ENCODE assay signal across 9 mouse cellular contexts in the genomic region with DNA sequence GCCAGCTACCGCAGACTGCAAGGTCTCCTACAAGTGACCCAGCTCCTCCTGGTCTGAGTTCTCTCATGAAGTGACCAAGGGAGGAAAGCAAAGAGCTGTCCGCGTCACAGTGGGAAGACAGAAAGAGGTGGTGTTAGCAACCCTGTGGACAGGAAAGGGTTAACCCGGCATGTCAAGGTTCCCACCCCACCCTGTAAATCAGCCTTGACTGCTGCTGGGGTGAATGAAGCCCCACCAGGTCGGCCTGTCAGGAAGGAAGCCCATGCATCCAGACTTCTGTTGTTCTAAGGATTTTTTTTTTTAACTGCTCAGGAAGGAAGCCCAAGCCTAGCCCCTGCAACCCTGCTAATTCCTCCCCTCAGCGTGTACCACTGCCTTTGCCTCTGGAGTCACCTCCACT. TPM values are rescaled to one million over a fixed set of nuclear protein-coding genes. Genes with fewer than 3 reads are reported as not detected.
A peak's percentile ranks its signal among the peaks of the same experiment; 100 is the strongest.
DNase-seq lines count a peak whose midpoint lies in the region; ATAC-seq lines count a peak whose summit lies in the region.
"Had no signal": no experiment of that assay in that cellular context is flagged by ENCODE, and none has a peak within 500 bp of the region (broad histone marks: within the 10 kb centered on the region; RNA-seq: fewer than 3 reads in every experiment).

No protein-coding gene starts in this region.

- ATAC-seq in kidney, embryonic 15.5 days (replicated peaks; ENCODE audit: low FRiP score): no peak
- ATAC-seq in neural tube, embryonic 11.5 days (ENCODE audit: insufficient read depth, low FRiP score, low TSS enrichment): no peak
- ATAC-seq in neural tube, embryonic 15.5 days (ENCODE audit: low FRiP score): no peak
- ATAC-seq in forebrain, embryonic 15.5 days (replicated peaks): no peak
- no peak for ATAC-seq in midbrain, embryonic 16.5 days

- peak; percentile 43 for DNase-seq in kidney, postnatal 10 days
- no peak for DNase-seq in neural tube, embryonic 11.5 days (ENCODE audit: low spot score)
- peak; percentile 51 for DNase-seq in embryo, embryonic 9.5 days (ENCODE audit: extremely low spot score)
- DNase-seq: cerebellum, postnatal 10 days; heart, postnatal 36 days had no signal

- no peaks in the 10 kb centered on the region for H3K36me3 ChIP-seq in kidney, embryonic 15.5 days
- H3K36me3 ChIP-seq in neural tube, embryonic 11.5 days (ENCODE audit: control insufficient read depth, insufficient read depth, low read length): no peaks in the 10 kb centered on the region
- no peaks in the 10 kb centered on the region for H3K36me3 ChIP-seq in neural tube, embryonic 15.5 days
- no peaks in the 10 kb centered on the region for H3K36me3 ChIP-seq in forebrain, embryonic 15.5 days
- no peaks in the 10 kb centered on the region for H3K36me3 ChIP-seq in midbrain, embryonic 16.5 days (ENCODE audit: control insufficient read depth, insufficient read depth, low read length)

- H3K27ac ChIP-seq in kidney, embryonic 15.5 days: no peak overlapping the region
- H3K27ac ChIP-seq in neural tube, embryonic 11.5 days (ENCODE audit: low read depth, low read length): peak overlapping the region; percentile 65; the same call in 1 of the 2 replicates
- no peak overlapping the region for H3K27ac ChIP-seq in neural tube, embryonic 15.5 days (replicated peaks)
- H3K27ac ChIP-seq in forebrain, embryonic 15.5 days (replicated peaks): no peak overlapping the region
- H3K27ac ChIP-seq in midbrain, embryonic 16.5 days (ENCODE audit: low read length): no peak overlapping the region

- H3K4me3 ChIP-seq in kidney, embryonic 15.5 days (replicated peaks): no peak overlapping the region
- no peak overlapping the region for H3K4me3 ChIP-seq in neural tube, embryonic 11.5 days (ENCODE audit: low read depth, low read length)
- H3K4me3 ChIP-seq in neural tube, embryonic 15.5 days (replicated peaks): no peak overlapping the region
- H3K4me3 ChIP-seq in forebrain, embryonic 15.5 days: no peak overlapping the region
- H3K4me3 ChIP-seq in midbrain, embryonic 16.5 days (ENCODE audit: low read depth, low read length): no peak overlapping the region

- no peak overlapping the region for H3K4me2 ChIP-seq in kidney, embryonic 15.5 days
- H3K4me2 ChIP-seq in neural tube, embryonic 11.5 days (ENCODE audit: low read depth): peak overlapping the region; percentile 15; the same call in 1 of the 2 replicates
- no peak overlapping the region for H3K4me2 ChIP-seq in neural tube, embryonic 15.5 days
- H3K4me2 ChIP-seq in forebrain, embryonic 15.5 days (replicated peaks): no peak overlapping the region
- H3K4me2 ChIP-seq in midbrain, embryonic 16.5 days (ENCODE audit: low read length): no peak overlapping the region

- no peaks in the 10 kb centered on the region for H3K9me3 ChIP-seq in kidney, embryonic 15.5 days (replicated peaks)
- no peaks in the 10 kb centered on the region for H3K9me3 ChIP-seq in neural tube, embryonic 11.5 days (ENCODE audit: control insufficient read depth, low read length)
- H3K9me3 ChIP-seq in neural tube, embryonic 15.5 days (replicated peaks): no peaks in the 10 kb centered on the region
- no peaks in the 10 kb centered on the region for H3K9me3 ChIP-seq in forebrain, embryonic 15.5 days
- no peaks in the 10 kb centered on the region for H3K9me3 ChIP-seq in midbrain, embryonic 16.5 days (replicated peaks; ENCODE audit: control insufficient read depth, low read length, poor library complexity, severe bottlenecking)

- peaks cover 92% of the 10 kb centered on the region for H3K27me3 ChIP-seq in kidney, embryonic 15.5 days
- peaks cover 13% of the 10 kb centered on the region for H3K27me3 ChIP-seq in neural tube, embryonic 11.5 days (ENCODE audit: control insufficient read depth, insufficient read depth, low read length)
- peaks cover 88% of the 10 kb centered on the region for H3K27me3 ChIP-seq in neural tube, embryonic 15.5 days (replicated peaks)
- H3K27me3 ChIP-seq in forebrain, embryonic 15.5 days: peaks cover 15% of the 10 kb centered on the region; the same call in 1 of the 2 replicates
- H3K27me3 ChIP-seq in midbrain, embryonic 16.5 days (ENCODE audit: control insufficient read depth, insufficient read depth, low read depth, low read length): peaks cover 15% of the 10 kb centered on the region

- H3K9ac ChIP-seq in kidney, embryonic 15.5 days: no peak overlapping the region
- H3K9ac ChIP-seq in neural tube, embryonic 11.5 days (ENCODE audit: low read length): no peak overlapping the region
- no peak overlapping the region for H3K9ac ChIP-seq in neural tube, embryonic 15.5 days (replicated peaks)
- H3K9ac ChIP-seq in forebrain, embryonic 15.5 days (replicated peaks): no peak overlapping the region
- no peak overlapping the region for H3K9ac ChIP-seq in midbrain, embryonic 16.5 days (ENCODE audit: low read depth, low read length)

- peaks cover 40% of the 10 kb centered on the region for H3K4me1 ChIP-seq in kidney, embryonic 15.5 days
- peaks cover 40% of the 10 kb centered on the region for H3K4me1 ChIP-seq in neural tube, embryonic 11.5 days (ENCODE audit: control insufficient read depth, insufficient read depth, low read length)
- peaks cover 33% of the 10 kb centered on the region for H3K4me1 ChIP-seq in neural tube, embryonic 15.5 days
- peaks cover 22% of the 10 kb centered on the region for H3K4me1 ChIP-seq in forebrain, embryonic 15.5 days
- peaks cover 14% of the 10 kb centered on the region for H3K4me1 ChIP-seq in midbrain, embryonic 16.5 days (ENCODE audit: control insufficient read depth, insufficient read depth, low read length)

- WGBS in kidney, embryonic 15.5 days: 18% methylated on average over 6 of the region's 6 CpGs
- WGBS in neural tube, embryonic 11.5 days: 26% methylated on average over 6 of the region's 6 CpGs
- 30% methylated on average over 6 of the region's 6 CpGs for WGBS in neural tube, embryonic 15.5 days
- WGBS in forebrain, embryonic 15.5 days: 57% methylated on average over 6 of the region's 6 CpGs
- 43% methylated on average over 6 of the region's 6 CpGs for WGBS in midbrain, embryonic 16.5 days

RNA-seq across cellular contexts. Expression of gene Rnf220, which starts 16.9 kb away (rescaled TPM):
- polyA plus RNA-seq in kidney, embryonic 15.5 days (2015; fragmentation: Nextera tagmentation; extraction: Ambion mirVana): 68.7 and 69.5 TPM in 2 replicates
- 73.5 and 76.8 TPM in 2 replicates for polyA plus RNA-seq in neural tube, embryonic 11.5 days (2014; fragmentation: Nextera tagmentation; extraction: Ambion mirVana)
- polyA plus RNA-seq in neural tube, embryonic 15.5 days (2015; fragmentation: Nextera tagmentation; extraction: Ambion mirVana): 95.6 and 95.8 TPM in 2 replicates
- polyA plus RNA-seq in forebrain, embryonic 15.5 days (2015; fragmentation: Nextera tagmentation; extraction: Ambion mirVana): 122 and 128 TPM in 2 replicates
- 137 and 150 TPM in 2 replicates for polyA plus RNA-seq in midbrain, embryonic 16.5 days (2015; fragmentation: Nextera tagmentation; extraction: Ambion mirVana)
